Mouse (Mus musculus): ENCODE measurements around the gene Usmg5. TPM values are rescaled to one million over a fixed set of nuclear protein-coding genes. Genes with fewer than 3 reads are reported as not detected.

The Usmg5 gene
- polyA plus RNA-seq, 1 experiment from 2014 or later = 705 TPM

Other genes with a start within 250 kb of the Usmg5 start
- 0.23 and 0.36 TPM in 2 replicates for gene Ina, start 75.9 kb downstream of the Usmg5 start, polyA plus RNA-seq (2015; fragmentation: Nextera tagmentation; extraction: Ambion mirVana)
- gene Nt5c2, start 75.5 kb downstream of the Usmg5 start, polyA plus RNA-seq (2015; fragmentation: Nextera tagmentation; extraction: Ambion mirVana) = 42.7 and 44.4 TPM in 2 replicates
- gene Pcgf6, start 39.7 kb downstream of the Usmg5 start, polyA plus RNA-seq (2015; fragmentation: Nextera tagmentation; extraction: Ambion mirVana) = 6.5 and 7.3 TPM in 2 replicates
- 3.8 and 4.0 TPM in 2 replicates for gene Taf5, start 22.9 kb downstream of the Usmg5 start, polyA plus RNA-seq (2015; fragmentation: Nextera tagmentation; extraction: Ambion mirVana)
- 3.5 TPM in 2 replicates for gene Pdcd11, start 121 bp upstream of the Usmg5 start, polyA plus RNA-seq (2015; fragmentation: Nextera tagmentation; extraction: Ambion mirVana)
- gene Calhm2, start 47.6 kb upstream of the Usmg5 start, polyA plus RNA-seq (2015; fragmentation: Nextera tagmentation; extraction: Ambion mirVana) = 2.1 and 2.2 TPM in 2 replicates
- not detected in 2 replicates for gene Calhm1, start 53.6 kb upstream of the Usmg5 start, polyA plus RNA-seq (2015; fragmentation: Nextera tagmentation; extraction: Ambion mirVana)
- gene Calhm3, start 67.1 kb upstream of the Usmg5 start, polyA plus RNA-seq (2015; fragmentation: Nextera tagmentation; extraction: Ambion mirVana) = not detected in 2 replicates
- 1.1 and 1.5 TPM in 2 replicates for gene Neurl1a, start 88.2 kb upstream of the Usmg5 start, polyA plus RNA-seq (2015; fragmentation: Nextera tagmentation; extraction: Ambion mirVana)